1 mouse cellular context compared by ENCODE assay signal in genomic region chr12:57230192-57230706, GRCm38 (mm10).
TF ChIP-seq lines count a peak whose summit lies in the region.

Gene Prps1l3 (plus strand): TSS chr12:57230412.
Gene Mipol1 (plus strand): TSS chr12:57230427.

TF ChIP-seq in MEL, 35 proteins besides CTCF, POLR2A, EP300 and RAD21 (continued from another document):
- no peak for TF ChIP-seq ZC3H11A (IDR thresholded peaks at IDR 0.05; ENCODE audit: low read depth, low read length)
